Mouse (Mus musculus) megakaryocyte, embryonic 14.5 days (primary cell): ENCODE results near the gene B3gat3. TPM values are rescaled to one million over a fixed set of nuclear protein-coding genes. Genes with fewer than 3 reads are reported as not detected.
A peak's percentile ranks its signal among the peaks of the same experiment; 100 is the strongest.

Source experiments
- H3K27me3 ChIP-seq: replicated peaks from 2 replicates; pipeline ENCODE3; 2012; ENCODE audit warnings: inconsistent platforms
- H3K36me3 ChIP-seq: replicated peaks from 2 replicates; pipeline ENCODE3; 2012; ENCODE audit warnings: low read length, inconsistent platforms, mixed read lengths
- H3K4me1 ChIP-seq: 2 replicates; pipeline ENCODE4 v1.6.1; 2012; ENCODE audit warnings: inconsistent platforms
- H3K4me3 ChIP-seq: replicated peaks from 2 replicates; pipeline ENCODE3; 2012; ENCODE audit warnings: moderate library complexity, mild to moderate bottlenecking, inconsistent platforms
- H3K9me3 ChIP-seq: 2 replicates; pipeline ENCODE4 v1.6.1; 2012; ENCODE audit warnings: inconsistent platforms
- FLI1 ChIP-seq: IDR thresholded peaks from 2 replicates; pipeline ENCODE4 v1.6.1; 2012; ENCODE audit warnings: low read length, inconsistent platforms, mixed read lengths
- GATA1 ChIP-seq: IDR thresholded peaks from 3 replicates; pipeline ENCODE4 v1.6.1; 2012; ENCODE audit warnings: mixed read lengths, low read length, inconsistent platforms, borderline replicate concordance
- polyA plus RNA-seq: library from polyadenylated mRNA; stranded (reverse); fragments of >175 nt; gene quantifications from 2 replicates; pipeline ENCODE4 v1.2.3, GENCODE M21; 2012; ENCODE audit warnings: low replicate concordance; ENCODE audit not compliant: insufficient read depth

B3gat3 gene
- polyA plus RNA-seq, 1 experiment, result 135 TPM

GRCm38 (mm10) chr19:8898576-8898975, 21.6 kb upstream of the B3gat3 start:
- H3K4me1 ChIP-seq, result peaks cover 75% of the 10 kb centered on the region
- H3K36me3 ChIP-seq, result peaks cover 60% of the 10 kb centered on the region
- H3K9me3 ChIP-seq, result no peaks in the 10 kb centered on the region
- no peaks in the 10 kb centered on the region for H3K27me3 ChIP-seq
- TF ChIP-seq GATA1 (no peak), FLI1 (no peak)
- peak overlapping the region; percentile 100 for H3K4me3 ChIP-seq

DNA sequence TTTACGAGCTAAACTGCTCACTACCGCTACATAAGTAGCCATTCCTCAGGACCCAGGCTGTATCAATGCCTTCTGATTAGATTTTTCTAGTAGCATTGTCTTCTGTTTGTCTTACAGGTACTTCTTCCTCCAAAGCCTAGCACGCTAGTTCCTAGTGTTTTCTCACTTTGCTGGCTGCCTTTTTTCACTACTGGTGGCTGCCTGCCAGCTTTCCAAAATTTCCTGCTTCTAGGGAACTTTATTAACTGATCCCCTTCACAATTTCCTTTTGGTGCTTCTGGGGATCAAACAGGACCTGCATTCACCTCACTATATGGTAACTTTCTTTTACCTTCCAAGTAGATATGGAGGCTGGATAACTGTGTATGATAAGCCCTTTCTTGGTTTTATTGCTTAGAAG, 21.1 kb upstream of the B3gat3 start:
- peaks cover 64% of the 10 kb centered on the region for H3K36me3 ChIP-seq
- H3K4me3 ChIP-seq, result peak overlapping the region; percentile 100
- no peaks in the 10 kb centered on the region for H3K27me3 ChIP-seq
- H3K4me1 ChIP-seq, result peaks cover 70% of the 10 kb centered on the region
- no peaks in the 10 kb centered on the region for H3K9me3 ChIP-seq
- TF ChIP-seq FLI1, result no peak
- no peak for TF ChIP-seq GATA1

DNA sequence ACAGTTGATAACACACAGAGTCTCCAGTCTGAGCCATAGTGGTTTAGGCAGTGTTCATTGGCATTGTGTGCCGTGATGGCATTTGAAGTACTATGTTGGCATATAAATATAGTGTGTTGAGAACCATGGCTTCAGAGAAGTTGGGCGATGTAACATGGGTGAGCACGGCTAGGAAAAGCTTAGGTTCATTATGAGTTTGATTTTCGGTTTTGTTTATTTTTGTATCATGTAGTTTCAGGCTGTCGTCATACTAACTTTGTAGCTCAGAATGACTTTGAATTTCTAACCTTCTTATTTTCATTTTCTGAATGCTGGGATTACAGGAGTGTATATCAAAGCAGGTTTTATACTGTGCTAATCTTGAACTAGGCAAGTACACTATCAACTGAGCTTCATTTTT, 16.8 kb upstream of the B3gat3 start:
- Histone ChIP-seq H3K36me3 (peaks cover 79% of the 10 kb centered on the region), H3K27me3 (no peaks in the 10 kb centered on the region), H3K4me3 (no peak overlapping the region), H3K9me3 (no peaks in the 10 kb centered on the region), H3K4me1 (peaks cover 37% of the 10 kb centered on the region)
- TF ChIP-seq FLI1 (no peak), GATA1 (no peak)

DNA sequence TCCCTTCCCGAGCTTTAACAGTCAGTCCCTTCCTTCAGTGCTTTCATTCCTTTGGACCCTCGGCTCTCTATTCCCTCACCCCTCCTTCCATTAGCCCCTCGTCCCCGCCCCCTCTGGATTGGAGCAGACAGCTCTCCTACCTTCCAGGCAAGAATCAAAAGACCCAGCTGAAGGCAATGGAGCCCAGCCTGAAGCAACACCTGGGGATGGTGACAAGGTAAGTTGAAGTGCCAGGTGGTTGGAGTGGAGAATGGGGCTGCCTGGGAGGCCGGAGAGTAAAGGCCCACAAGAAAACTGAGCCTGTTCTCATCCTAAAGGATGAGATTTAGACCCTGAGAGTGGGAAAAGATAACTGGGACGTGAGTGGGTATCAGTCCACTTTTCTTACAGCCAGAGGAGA, 11.6 kb upstream of the B3gat3 start:
- no peaks in the 10 kb centered on the region for H3K4me1 ChIP-seq
- peaks cover 98% of the 10 kb centered on the region for H3K36me3 ChIP-seq
- TF ChIP-seq GATA1 (no peak), FLI1 (no peak)
- no peak overlapping the region for H3K4me3 ChIP-seq
- no peaks in the 10 kb centered on the region for H3K27me3 ChIP-seq
- H3K9me3 ChIP-seq, result no peaks in the 10 kb centered on the region

GRCm38 (mm10) chr19:8911810-8912209, 8.4 kb upstream of the B3gat3 start:
- H3K27me3 ChIP-seq, result no peaks in the 10 kb centered on the region
- no peak overlapping the region for H3K4me3 ChIP-seq
- TF ChIP-seq GATA1 (no peak), FLI1 (no peak)
- H3K36me3 ChIP-seq, result peaks cover 100% of the 10 kb centered on the region
- no peaks in the 10 kb centered on the region for H3K4me1 ChIP-seq
- H3K9me3 ChIP-seq, result no peaks in the 10 kb centered on the region

DNA sequence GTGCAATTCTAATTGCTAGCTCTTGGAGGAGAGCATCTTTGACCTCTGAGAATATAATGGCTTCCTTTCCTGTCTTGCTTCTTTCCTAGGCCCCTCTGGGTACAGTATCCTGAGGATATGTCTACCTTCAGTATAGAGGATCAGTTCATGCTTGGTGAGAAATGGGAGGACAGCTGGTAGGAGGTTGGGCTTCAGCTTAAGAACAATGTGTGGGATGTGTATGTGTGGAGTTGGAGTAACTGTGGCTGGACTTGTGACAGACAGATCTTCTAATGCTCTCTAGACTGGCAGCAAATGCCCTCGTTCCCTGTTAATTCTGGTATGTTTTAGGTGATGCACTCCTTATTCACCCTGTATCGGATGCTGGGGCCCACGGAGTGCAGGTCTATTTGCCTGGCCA, 6.0 kb upstream of the B3gat3 start:
- Histone ChIP-seq H3K4me1 (peaks cover 3% of the 10 kb centered on the region; the same call in 1 of the 2 replicates), H3K27me3 (no peaks in the 10 kb centered on the region), H3K9me3 (no peaks in the 10 kb centered on the region), H3K4me3 (no peak overlapping the region), H3K36me3 (peaks cover 83% of the 10 kb centered on the region)
- TF ChIP-seq GATA1 (no peak), FLI1 (no peak)

GRCm38 (mm10) chr19:8919000-8919399, 1.2 kb upstream of the B3gat3 start:
- TF ChIP-seq FLI1, result no peak
- no peak for TF ChIP-seq GATA1
- Histone ChIP-seq H3K4me1 (peaks cover 38% of the 10 kb centered on the region), H3K4me3 (peak overlapping the region; percentile 7), H3K27me3 (no peaks in the 10 kb centered on the region), H3K36me3 (peaks cover 49% of the 10 kb centered on the region), H3K9me3 (no peaks in the 10 kb centered on the region)

- Histone ChIP-seq H3K4me3 (peak overlapping the region; percentile 97), H3K36me3 (peaks cover 46% of the 10 kb centered on the region), H3K9me3 (no peaks in the 10 kb centered on the region), H3K4me1 (peaks cover 38% of the 10 kb centered on the region), H3K27me3 (no peaks in the 10 kb centered on the region)
- TF ChIP-seq FLI1 (no peak), GATA1 (no peak)
Observed at GRCm38 (mm10) chr19:8919684-8920072, 496 bp upstream of the B3gat3 start.

DNA sequence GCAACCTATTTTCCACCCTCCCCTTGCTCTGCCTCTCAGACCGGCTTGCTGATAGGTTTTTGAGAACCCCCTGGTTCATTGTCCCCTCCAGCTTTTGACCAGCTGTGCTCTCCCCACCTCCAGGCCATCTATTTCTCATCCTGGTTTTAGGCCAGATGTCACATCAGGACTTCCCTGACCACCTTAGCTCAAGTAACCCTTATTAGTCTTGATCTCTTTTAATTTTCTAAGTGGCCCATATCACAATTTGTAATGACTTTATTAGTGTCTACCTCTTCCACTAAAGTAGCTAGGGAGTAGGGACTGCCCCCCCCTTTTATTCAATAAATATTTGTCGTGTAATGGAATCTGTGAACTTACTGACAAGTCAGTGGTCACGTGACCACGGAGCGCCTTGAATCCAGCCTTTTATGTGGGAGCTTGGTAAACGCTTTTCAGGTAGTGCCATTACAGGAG, 690 bp downstream of the B3gat3 start:
- Histone ChIP-seq H3K4me1 (peaks cover 42% of the 10 kb centered on the region), H3K27me3 (no peaks in the 10 kb centered on the region), H3K9me3 (no peaks in the 10 kb centered on the region), H3K4me3 (peak overlapping the region; percentile 97), H3K36me3 (peaks cover 43% of the 10 kb centered on the region)
- no peak for TF ChIP-seq GATA1
- no peak for TF ChIP-seq FLI1

DNA sequence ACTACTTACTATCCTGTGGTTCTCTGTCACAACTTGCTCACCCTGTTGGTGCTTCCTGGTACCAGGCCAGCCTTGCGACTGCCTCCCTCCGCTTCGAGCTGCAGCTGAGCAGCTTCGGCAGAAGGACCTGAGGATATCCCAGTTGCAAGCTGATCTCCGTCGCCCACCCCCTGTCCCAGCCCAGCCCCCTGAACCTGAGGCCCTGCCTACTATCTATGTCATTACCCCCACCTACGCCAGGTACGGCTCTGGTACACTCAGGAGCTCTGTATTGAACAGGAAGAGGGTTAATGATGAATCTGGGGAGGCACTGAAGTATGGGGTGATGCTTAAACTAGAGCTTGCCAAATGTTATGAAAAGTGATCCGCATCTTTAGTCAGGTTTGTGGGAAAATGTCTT, 1.6 kb downstream of the B3gat3 start:
- Histone ChIP-seq H3K36me3 (peaks cover 43% of the 10 kb centered on the region), H3K4me3 (peak overlapping the region; percentile 79), H3K27me3 (no peaks in the 10 kb centered on the region), H3K4me1 (peaks cover 48% of the 10 kb centered on the region), H3K9me3 (no peaks in the 10 kb centered on the region)
- TF ChIP-seq GATA1 (no peak), FLI1 (no peak)

- peaks cover 63% of the 10 kb centered on the region for H3K4me1 ChIP-seq
- no peaks in the 10 kb centered on the region for H3K27me3 ChIP-seq
- H3K36me3 ChIP-seq, result peaks cover 68% of the 10 kb centered on the region
- no peak for TF ChIP-seq FLI1
- TF ChIP-seq GATA1, result no peak
- no peaks in the 10 kb centered on the region for H3K9me3 ChIP-seq
- no peak overlapping the region for H3K4me3 ChIP-seq
Observed at GRCm38 (mm10) chr19:8926766-8927165, 6.6 kb downstream of the B3gat3 start.
